Mouse (Mus musculus): ENCODE measurements around the gene Gm14147.
"Not testable (repeated sequence)": the region's sequence is repeated elsewhere in the genome, so short reads cannot be mapped to it uniquely, and the experiment has no call there.

Gm14147 gene

GRCm38 (mm10) chr2:151097945-151098344 is at the start of gene Gm14147:
TSS of gene Gm14147 (plus strand) at chr2:151098245.
- not testable (repeated sequence) for DNase-seq

DNA sequence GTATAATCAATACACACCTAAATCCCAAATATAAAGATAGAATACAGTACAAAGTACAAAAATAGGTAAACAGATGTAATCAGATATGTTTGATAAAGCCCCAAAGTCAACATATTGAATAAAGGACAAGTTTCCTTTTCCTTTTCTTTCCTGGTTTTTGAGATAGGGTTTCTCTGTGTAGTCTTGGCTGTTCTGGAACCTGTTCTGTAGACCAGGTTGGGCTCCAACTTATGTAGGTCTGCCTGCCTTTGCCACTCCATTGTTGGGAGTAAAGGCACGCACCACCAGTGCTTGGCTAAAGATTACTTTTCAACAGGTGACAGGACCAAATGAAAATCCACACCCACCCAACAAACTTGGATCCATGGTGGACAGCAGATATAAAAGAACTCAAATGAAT is 41.4 kb upstream of the Gm14147 start:
- DNase-seq: no peak

DNA sequence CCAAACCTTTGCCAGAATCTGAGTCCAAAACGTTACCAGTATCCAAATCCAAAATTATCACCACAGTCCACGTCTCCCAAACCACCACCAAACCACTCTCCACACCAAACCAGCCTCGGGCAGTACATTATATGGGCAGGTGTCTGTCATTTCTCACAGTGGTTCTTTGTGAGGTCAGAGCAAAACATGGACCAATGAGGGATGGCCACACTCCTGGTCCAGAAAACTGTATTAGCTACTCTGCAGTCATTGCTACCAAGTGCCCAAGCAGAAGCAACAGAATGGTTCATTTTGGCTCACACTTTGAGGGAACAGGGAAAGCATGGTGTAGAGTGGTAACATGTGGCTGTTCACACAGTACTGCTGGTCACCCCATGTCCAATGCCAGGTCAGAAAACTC is 5.8 kb upstream of the Gm14147 start, which contains the start of gene Gm14151:
TSS of gene Gm14151 (minus strand) at position 101 of the 400 bp plus-strand sequence.
- DNase-seq: not testable (repeated sequence)

Measured in cerebellum, adult 9-10 months (tissue).